Mouse (Mus musculus) spleen, adult 2 months (tissue): ENCODE results near the gene Kirrel3.

ENCODE experiments used
- CTCF ChIP-seq: fragments of 200-500 bp; IDR thresholded peaks from 2 replicates; pipeline ENCODE4 v1.5.1; 2011; ENCODE audit warnings: mild to moderate bottlenecking, inconsistent platforms; ENCODE audit not compliant: insufficient read depth, insufficient read length, insufficient replicate concordance; ENCODE audit errors: extremely low read depth
- POLR2A ChIP-seq: fragments of 200-500 bp; IDR thresholded peaks from 2 replicates; pipeline ENCODE4 v1.6.1; 2011; ENCODE audit warnings: low read depth, low read length, inconsistent platforms

- TF ChIP-seq CTCF: no peak
- TF ChIP-seq POLR2A: no peak
These were observed 540.6 kb downstream of the Kirrel3 start for GRCm38 (mm10) chr9:35026311-35026710.
